Mouse (Mus musculus): ENCODE results near the gene Grin2d. TPM values are rescaled to one million over a fixed set of nuclear protein-coding genes. Genes with fewer than 3 reads are reported as not detected.
A peak's percentile ranks its signal among the peaks of the same experiment; 100 is the strongest.

Gene Grin2d
- polyA plus RNA-seq, 1 experiment from 2014 or later, result 0.13 TPM

- peaks cover 11% of the 10 kb centered on the region for H3K4me1 ChIP-seq (ENCODE audit: control insufficient read depth, insufficient read depth, low read length)
- DNase-seq (ENCODE audit: low spot score), result no peak
Measured at GRCm38 (mm10) chr7:45870282-45871058, 7.7 kb downstream of the Grin2d start.

GRCm38 (mm10) chr7:45869787-45870186, 8.4 kb downstream of the Grin2d start:
- Histone ChIP-seq H3K27ac (replicated peaks; ENCODE audit: low read depth, low read length) (no peak overlapping the region), H3K4me2 (ENCODE audit: low read depth, low read length) (peak overlapping the region; percentile 13), H3K4me3 (ENCODE audit: low read depth, low read length) (0 out of 2 replicates have a peak overlapping the region, but pooled peaks have one; percentile 10), H3K4me1 (ENCODE audit: control insufficient read depth, insufficient read depth, low read length) (peaks cover 11% of the 10 kb centered on the region), H3K27me3 (ENCODE audit: control insufficient read depth, insufficient read depth, low read length) (peaks cover 34% of the 10 kb centered on the region), H3K9ac (replicated peaks; ENCODE audit: low read length) (peak overlapping the region; percentile 28; the same call in 1 of the 2 replicates), H3K9me3 (replicated peaks; ENCODE audit: control insufficient read depth, low read length) (no peaks in the 10 kb centered on the region), H3K36me3 (replicated peaks; ENCODE audit: control insufficient read depth, insufficient read depth, low read depth, low read length) (no peaks in the 10 kb centered on the region)
- DNase-seq (ENCODE audit: low spot score), result no peak
- WGBS, result 2% methylated on average over 14 of the region's 14 CpGs
- no peak for ATAC-seq (replicated peaks; ENCODE audit: insufficient number of reproducible peaks, low FRiP score, low TSS enrichment, low read depth)

More at GRCm38 (mm10) chr7:45870282-45871058, 7.7 kb downstream of the Grin2d start:
- Histone ChIP-seq H3K9me3 (replicated peaks; ENCODE audit: control insufficient read depth, low read length) (no peaks in the 10 kb centered on the region), H3K9ac (replicated peaks; ENCODE audit: low read length) (peak overlapping the region; percentile 41), H3K4me2 (ENCODE audit: low read depth, low read length) (peak overlapping the region; percentile 55), H3K27me3 (ENCODE audit: control insufficient read depth, insufficient read depth, low read length) (peaks cover 34% of the 10 kb centered on the region), H3K27ac (replicated peaks; ENCODE audit: low read depth, low read length) (no peak overlapping the region), H3K36me3 (replicated peaks; ENCODE audit: control insufficient read depth, insufficient read depth, low read depth, low read length) (no peaks in the 10 kb centered on the region), H3K4me3 (ENCODE audit: low read depth, low read length) (peak overlapping the region; percentile 18)
- 3% methylated on average over 29 of the region's 30 CpGs for WGBS
- ATAC-seq (replicated peaks; ENCODE audit: insufficient number of reproducible peaks, low FRiP score, low TSS enrichment, low read depth), result no peak

DNA sequence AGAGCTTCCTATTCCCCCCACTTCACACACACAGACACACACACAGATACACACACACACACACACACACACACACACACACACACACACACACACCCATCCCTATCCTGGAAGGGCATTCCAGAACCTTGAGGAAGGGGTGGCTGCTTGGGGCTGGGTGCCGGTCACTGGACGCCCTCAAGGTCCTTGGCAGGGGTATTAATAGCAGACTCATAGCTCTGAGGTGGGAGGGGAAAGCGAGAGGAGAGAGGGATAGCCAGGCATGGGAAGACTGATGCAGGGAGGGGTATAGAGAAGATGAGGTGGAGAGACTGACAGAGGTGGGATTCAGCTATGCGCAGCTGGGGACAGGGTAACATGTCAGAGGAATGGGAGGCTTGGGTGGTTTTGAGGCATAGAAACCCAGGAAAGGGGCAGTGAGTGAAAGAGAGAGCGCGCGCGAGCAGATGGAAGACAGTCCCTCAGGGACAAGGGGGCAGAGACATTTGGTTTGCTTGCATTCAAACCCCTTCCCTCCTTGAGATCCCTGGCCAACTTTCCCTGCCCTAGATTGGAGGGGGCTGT, 9.0 kb downstream of the Grin2d start:
- H3K9me3 ChIP-seq (replicated peaks; ENCODE audit: control insufficient read depth, low read length), result no peaks in the 10 kb centered on the region
- no peak for ATAC-seq (replicated peaks; ENCODE audit: insufficient number of reproducible peaks, low FRiP score, low TSS enrichment, low read depth)
- no peak for DNase-seq (ENCODE audit: low spot score)
- no peak overlapping the region; the same call in none of the 2 replicates for H3K4me2 ChIP-seq (ENCODE audit: low read depth, low read length)
- peaks cover 11% of the 10 kb centered on the region for H3K4me1 ChIP-seq (ENCODE audit: control insufficient read depth, insufficient read depth, low read length)
- no peak overlapping the region for H3K27ac ChIP-seq (replicated peaks; ENCODE audit: low read depth, low read length)
- H3K4me3 ChIP-seq (ENCODE audit: low read depth, low read length), result no peak overlapping the region
- H3K36me3 ChIP-seq (replicated peaks; ENCODE audit: control insufficient read depth, insufficient read depth, low read depth, low read length), result no peaks in the 10 kb centered on the region
- peak overlapping the region; percentile 28; the same call in 1 of the 2 replicates for H3K9ac ChIP-seq (replicated peaks; ENCODE audit: low read length)
- H3K27me3 ChIP-seq (ENCODE audit: control insufficient read depth, insufficient read depth, low read length), result peaks cover 34% of the 10 kb centered on the region
- WGBS, result 14% methylated on average over 8 of the region's 8 CpGs

GRCm38 (mm10) chr7:45867871-45868270, 10.3 kb downstream of the Grin2d start:
- peaks cover 34% of the 10 kb centered on the region for H3K27me3 ChIP-seq (ENCODE audit: control insufficient read depth, insufficient read depth, low read length)
- H3K4me2 ChIP-seq (ENCODE audit: low read depth, low read length), result no peak overlapping the region
- no peak overlapping the region for H3K27ac ChIP-seq (replicated peaks; ENCODE audit: low read depth, low read length)
- no peak overlapping the region for H3K4me3 ChIP-seq (ENCODE audit: low read depth, low read length)
- no peak overlapping the region for H3K9ac ChIP-seq (replicated peaks; ENCODE audit: low read length)
- 6% methylated on average over 2 of the region's 2 CpGs for WGBS
- H3K9me3 ChIP-seq (replicated peaks; ENCODE audit: control insufficient read depth, low read length), result no peaks in the 10 kb centered on the region
- no peaks in the 10 kb centered on the region for H3K36me3 ChIP-seq (replicated peaks; ENCODE audit: control insufficient read depth, insufficient read depth, low read depth, low read length)
- DNase-seq (ENCODE audit: low spot score) (no peak), ATAC-seq (replicated peaks; ENCODE audit: insufficient number of reproducible peaks, low FRiP score, low TSS enrichment, low read depth) (no peak)
- peaks cover 11% of the 10 kb centered on the region for H3K4me1 ChIP-seq (ENCODE audit: control insufficient read depth, insufficient read depth, low read length)

DNA sequence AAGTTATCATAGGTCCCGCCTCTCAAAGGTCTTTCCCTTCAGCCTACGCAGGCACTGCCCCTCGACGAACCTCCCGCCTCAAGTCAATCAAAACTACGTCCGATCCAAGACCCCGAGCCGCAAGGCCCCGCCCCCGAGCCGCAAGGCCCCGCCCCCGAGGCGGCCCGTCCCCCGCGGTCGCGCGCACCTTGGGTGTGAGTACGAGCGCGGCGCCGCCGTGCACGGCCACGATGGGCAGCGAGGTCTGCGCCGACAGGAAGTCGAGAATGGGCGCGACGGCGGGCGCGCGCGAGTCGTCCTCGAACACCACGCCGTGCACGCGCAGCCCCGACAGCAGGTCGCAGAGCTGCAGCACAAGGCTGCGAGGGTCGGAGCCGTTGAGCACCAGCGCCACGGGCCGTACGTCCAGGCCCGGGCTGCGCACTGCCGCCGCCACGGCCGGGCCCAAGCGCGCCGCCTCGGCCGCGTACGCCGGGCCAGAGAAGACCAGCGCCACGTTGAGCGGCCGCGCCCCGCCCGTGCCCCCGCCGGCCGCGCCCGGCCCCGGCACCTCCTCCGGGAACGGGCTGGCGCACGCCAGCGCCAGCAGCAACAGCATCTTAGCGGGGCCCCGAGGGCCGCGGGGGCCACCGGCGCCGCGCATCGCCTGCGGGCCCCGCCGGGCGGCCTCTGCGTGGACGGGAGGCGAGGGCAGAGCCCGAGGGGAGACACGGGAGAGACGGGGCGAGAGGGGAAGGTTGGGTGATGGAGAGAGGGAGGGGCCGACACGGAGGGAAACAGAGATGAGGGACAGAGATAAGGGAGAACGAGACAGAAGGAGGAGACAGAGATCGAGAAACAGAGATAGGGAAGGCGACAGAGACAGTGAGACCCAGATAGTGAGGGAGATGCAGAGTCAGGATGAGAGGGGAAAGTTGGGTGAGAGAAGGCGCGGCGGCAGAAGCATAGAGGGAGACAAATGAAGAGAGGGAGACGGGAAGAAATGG, 12.0 kb downstream of the Grin2d start:
- no peaks in the 10 kb centered on the region for H3K36me3 ChIP-seq (replicated peaks; ENCODE audit: control insufficient read depth, insufficient read depth, low read depth, low read length)
- H3K27ac ChIP-seq (replicated peaks; ENCODE audit: low read depth, low read length), result no peak overlapping the region
- H3K9me3 ChIP-seq (replicated peaks; ENCODE audit: control insufficient read depth, low read length), result no peaks in the 10 kb centered on the region
- ATAC-seq (replicated peaks; ENCODE audit: insufficient number of reproducible peaks, low FRiP score, low TSS enrichment, low read depth), result peak; percentile 51
- H3K9ac ChIP-seq (replicated peaks; ENCODE audit: low read length), result peak overlapping the region; percentile 87
- H3K4me1 ChIP-seq (ENCODE audit: control insufficient read depth, insufficient read depth, low read length), result peaks cover 11% of the 10 kb centered on the region
- peak overlapping the region; percentile 67 for H3K4me3 ChIP-seq (ENCODE audit: low read depth, low read length)
- DNase-seq (ENCODE audit: low spot score), result peak; percentile 92
- peak overlapping the region; percentile 92 for H3K4me2 ChIP-seq (ENCODE audit: low read depth, low read length)
- WGBS, result under 1% methylated on average over 112 of the region's 117 CpGs
- H3K27me3 ChIP-seq (ENCODE audit: control insufficient read depth, insufficient read depth, low read length), result peaks cover 31% of the 10 kb centered on the region

- Histone ChIP-seq H3K27ac (replicated peaks; ENCODE audit: low read depth, low read length) (no peak overlapping the region), H3K36me3 (replicated peaks; ENCODE audit: control insufficient read depth, insufficient read depth, low read depth, low read length) (no peaks in the 10 kb centered on the region), H3K9me3 (replicated peaks; ENCODE audit: control insufficient read depth, low read length) (no peaks in the 10 kb centered on the region), H3K4me1 (ENCODE audit: control insufficient read depth, insufficient read depth, low read length) (peaks cover 6% of the 10 kb centered on the region; the same call in 1 of the 2 replicates), H3K27me3 (ENCODE audit: control insufficient read depth, insufficient read depth, low read length) (peaks cover 15% of the 10 kb centered on the region), H3K4me2 (ENCODE audit: low read depth, low read length) (no peak overlapping the region), H3K9ac (replicated peaks; ENCODE audit: low read length) (no peak overlapping the region), H3K4me3 (ENCODE audit: low read depth, low read length) (no peak overlapping the region)
- no peak for DNase-seq (ENCODE audit: low spot score)
- ATAC-seq (replicated peaks; ENCODE audit: insufficient number of reproducible peaks, low FRiP score, low TSS enrichment, low read depth), result no peak
- 60% methylated on average over 3 of the region's 3 CpGs for WGBS
Measured at GRCm38 (mm10) chr7:45864435-45864834, 13.7 kb downstream of the Grin2d start.

DNA sequence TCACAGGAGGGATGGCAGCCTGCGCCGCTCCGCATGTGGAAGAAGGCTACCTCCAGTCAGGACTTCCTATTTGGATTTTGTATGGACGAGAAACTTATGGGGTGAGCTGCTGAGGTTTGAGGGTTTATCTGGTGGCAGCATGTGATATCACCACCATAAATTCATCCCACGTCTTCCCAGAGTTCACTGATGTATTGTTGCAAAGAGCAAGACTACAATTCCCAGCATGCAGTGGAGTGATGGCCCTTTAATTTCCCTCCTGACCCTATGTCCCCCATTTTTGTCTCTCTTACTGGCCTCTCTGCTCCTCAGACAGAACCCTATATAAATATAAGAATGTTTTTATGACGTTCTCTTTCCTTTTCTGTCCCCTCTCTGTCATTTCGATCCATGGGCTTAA, 15.4 kb downstream of the Grin2d start:
- DNase-seq (ENCODE audit: low spot score) (no peak), ATAC-seq (replicated peaks; ENCODE audit: insufficient number of reproducible peaks, low FRiP score, low TSS enrichment, low read depth) (no peak)
- Histone ChIP-seq H3K9me3 (replicated peaks; ENCODE audit: control insufficient read depth, low read length) (no peaks in the 10 kb centered on the region), H3K4me3 (ENCODE audit: low read depth, low read length) (no peak overlapping the region), H3K4me1 (ENCODE audit: control insufficient read depth, insufficient read depth, low read length) (peaks cover 2% of the 10 kb centered on the region; the same call in 1 of the 2 replicates), H3K9ac (replicated peaks; ENCODE audit: low read length) (no peak overlapping the region), H3K27ac (replicated peaks; ENCODE audit: low read depth, low read length) (no peak overlapping the region), H3K36me3 (replicated peaks; ENCODE audit: control insufficient read depth, insufficient read depth, low read depth, low read length) (no peaks in the 10 kb centered on the region), H3K4me2 (ENCODE audit: low read depth, low read length) (no peak overlapping the region), H3K27me3 (ENCODE audit: control insufficient read depth, insufficient read depth, low read length) (peaks cover 5% of the 10 kb centered on the region)
- whole genome bisulfite sequencing, result 86% methylated on average over 7 of the region's 7 CpGs
